Mouse (Mus musculus) forebrain, postnatal 0 days (tissue): ENCODE data around the gene Rnase10. TPM values are rescaled to one million over a fixed set of nuclear protein-coding genes. Genes with fewer than 3 reads are reported as not detected.
A peak's percentile ranks its signal among the peaks of the same experiment; 100 is the strongest.

ENCODE experiments used
- ATAC-seq: fragments of 200-750 bp; cut with Nextera tagmentation; 2 replicates; pipeline ENCODE4 v1.8.0; 2017; ENCODE audit warnings: mild to moderate bottlenecking, moderate library complexity
- DNase-seq: peaks from one replicate; pipeline ENCODE4 v3.0.0-alpha.2; 2015
- H3K27ac ChIP-seq: fragments of 300-500 bp; sonication (generic); 2 replicates; pipeline ENCODE4 v1.5.1; 2014; ENCODE audit warnings: low read depth, mild to moderate bottlenecking, antibody characterized with exemption, low read length, moderate library complexity, mixed read lengths
- H3K27me3 ChIP-seq: fragments of 300-500 bp; sonication (generic); 2 replicates; pipeline ENCODE4 v1.6.1; 2014; ENCODE audit warnings: mild to moderate bottlenecking, low read length, mixed read lengths; ENCODE audit not compliant: insufficient read depth
- H3K36me3 ChIP-seq: fragments of 300-500 bp; sonication (generic); 2 replicates; pipeline ENCODE4 v1.6.1; 2014; ENCODE audit warnings: mild to moderate bottlenecking, moderate library complexity; ENCODE audit not compliant: insufficient read depth
- H3K4me1 ChIP-seq: fragments of 300-500 bp; sonication (generic); 2 replicates; pipeline ENCODE4 v1.6.1; 2014; ENCODE audit warnings: antibody characterized with exemption; ENCODE audit not compliant: insufficient read depth
- H3K4me2 ChIP-seq: fragments of 300-500 bp; sonication (generic); 2 replicates; pipeline ENCODE4 v1.6.1; 2014; ENCODE audit warnings: low read depth, mild to moderate bottlenecking, moderate library complexity
- H3K4me3 ChIP-seq: fragments of 300-500 bp; sonication (generic); 2 replicates; pipeline ENCODE4 v1.5.1; 2014; ENCODE audit warnings: low read depth, low read length, mixed read lengths
- H3K9ac ChIP-seq: fragments of 300-500 bp; sonication (generic); 2 replicates; pipeline ENCODE4 v1.6.1; 2014; ENCODE audit warnings: mild to moderate bottlenecking
- H3K9me3 ChIP-seq: fragments of 300-500 bp; sonication (generic); 2 replicates; pipeline ENCODE4 v1.6.1; 2016; ENCODE audit warnings: low read length
- CTCF ChIP-seq: sonication (generic); IDR thresholded peaks from 2 replicates; pipeline ENCODE4 v1.5.1; 2016; ENCODE audit warnings: antibody characterized with exemption, control low read depth, low read depth
- WGBS: fragments of 180-500 bp; shearing (Covaris S2); extraction: QIAGEN DNeasy Blood & Tissue Kit; methylation state at CpG from one replicate; pipeline ENCODE4 v1.1.7; 2014; 5-methylcytosine and 5-hydroxymethylcytosine counted together
- polyA plus RNA-seq: library from polyadenylated mRNA; unstranded; fragments of >200 nt; fragmentation: Nextera tagmentation; extraction: Ambion mirVana; gene quantifications from 2 replicates; pipeline ENCODE4 v1.2.1, GENCODE M21; 2015
- total RNA-seq: library from RNA; depleted of rRNA; stranded (reverse); fragments of >200 nt; gene quantifications from 2 replicates; pipeline ENCODE4 v1.2.3, GENCODE M21; 2014

The Rnase10 gene
- total and polyA plus RNA-seq, 2 experiments from 2014 or later: not detected

DNA sequence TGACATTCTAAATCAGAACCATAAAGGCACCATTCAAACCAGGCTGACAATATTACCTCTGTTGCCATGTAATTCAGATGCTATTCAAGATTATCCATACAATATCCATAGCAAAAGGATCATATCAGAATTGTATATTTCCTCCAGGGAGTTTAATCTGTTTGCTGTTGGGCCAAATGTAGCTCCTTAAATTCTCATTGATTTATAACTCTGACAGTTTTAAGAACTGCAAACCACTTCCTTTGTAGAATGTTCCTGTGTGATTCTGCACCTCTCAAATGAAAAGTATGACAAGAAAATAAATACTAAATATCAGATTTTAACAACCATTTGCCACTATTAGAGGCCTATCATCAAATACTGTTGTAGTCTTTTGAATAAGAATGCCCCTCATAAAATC, 8.2 kb downstream of the Rnase10 start:
- no peak overlapping the region for H3K4me3 ChIP-seq
- no peak overlapping the region for H3K4me2 ChIP-seq
- no peak for TF ChIP-seq CTCF
- H3K36me3 ChIP-seq: no peaks in the 10 kb centered on the region
- H3K27ac ChIP-seq: no peak overlapping the region
- H3K4me1 ChIP-seq: no peaks in the 10 kb centered on the region
- DNase-seq: no peak
- H3K9me3 ChIP-seq: no peaks in the 10 kb centered on the region
- no peak overlapping the region for H3K9ac ChIP-seq
- ATAC-seq: no peak
- no peaks in the 10 kb centered on the region for H3K27me3 ChIP-seq

DNA sequence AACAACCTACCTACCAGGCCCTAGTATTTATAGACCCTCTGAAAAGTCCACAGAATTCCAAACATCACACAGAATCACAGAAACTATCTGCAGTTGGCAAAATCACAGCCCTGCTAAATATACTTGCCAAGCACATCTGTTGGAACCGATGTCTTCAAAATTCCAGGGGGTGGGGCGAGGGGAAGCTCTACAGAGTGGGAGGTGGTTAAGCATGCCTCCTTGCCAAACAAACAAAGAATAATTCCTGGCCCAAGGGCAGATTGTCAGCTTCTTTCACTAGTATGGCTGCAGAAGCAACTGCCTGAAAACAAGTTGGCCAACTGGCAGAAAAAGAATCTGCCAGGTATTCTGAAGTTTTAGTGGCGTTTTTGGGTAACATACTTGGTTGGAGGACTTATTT, 9.7 kb downstream of the Rnase10 start:
- no peaks in the 10 kb centered on the region for H3K36me3 ChIP-seq
- no peak for ATAC-seq
- no peak overlapping the region for H3K4me3 ChIP-seq
- no peak overlapping the region for H3K4me2 ChIP-seq
- H3K27ac ChIP-seq: no peak overlapping the region
- no peak for TF ChIP-seq CTCF
- no peak overlapping the region for H3K9ac ChIP-seq
- 69% methylated on average over 3 of the region's 3 CpGs for WGBS
- H3K9me3 ChIP-seq: no peaks in the 10 kb centered on the region
- H3K4me1 ChIP-seq: no peaks in the 10 kb centered on the region
- H3K27me3 ChIP-seq: no peaks in the 10 kb centered on the region
- no peak for DNase-seq

GRCm38 (mm10) chr14:51023457-51023856, 15.9 kb downstream of the Rnase10 start:
- no peaks in the 10 kb centered on the region for H3K27me3 ChIP-seq
- TF ChIP-seq CTCF: no peak
- H3K4me1 ChIP-seq: no peaks in the 10 kb centered on the region
- DNase-seq (no peak), ATAC-seq (no peak)
- H3K9me3 ChIP-seq: no peaks in the 10 kb centered on the region
- H3K4me3 ChIP-seq: no peak overlapping the region
- WGBS: 86% methylated on average over 4 of the region's 4 CpGs
- H3K4me2 ChIP-seq: no peak overlapping the region
- H3K36me3 ChIP-seq: no peaks in the 10 kb centered on the region
- no peak overlapping the region for H3K27ac ChIP-seq
- H3K9ac ChIP-seq: no peak overlapping the region

GRCm38 (mm10) chr14:51024820-51025219, 17.3 kb downstream of the Rnase10 start:
- Histone ChIP-seq H3K36me3 (no peaks in the 10 kb centered on the region), H3K9me3 (no peaks in the 10 kb centered on the region), H3K4me1 (no peaks in the 10 kb centered on the region), H3K27me3 (no peaks in the 10 kb centered on the region), H3K27ac (no peak overlapping the region), H3K4me3 (no peak overlapping the region), H3K9ac (no peak overlapping the region), H3K4me2 (no peak overlapping the region)
- no peak for TF ChIP-seq CTCF
- 58% methylated on average over 1 of the region's 1 CpGs for WGBS
- ATAC-seq (no peak), DNase-seq (no peak)

DNA sequence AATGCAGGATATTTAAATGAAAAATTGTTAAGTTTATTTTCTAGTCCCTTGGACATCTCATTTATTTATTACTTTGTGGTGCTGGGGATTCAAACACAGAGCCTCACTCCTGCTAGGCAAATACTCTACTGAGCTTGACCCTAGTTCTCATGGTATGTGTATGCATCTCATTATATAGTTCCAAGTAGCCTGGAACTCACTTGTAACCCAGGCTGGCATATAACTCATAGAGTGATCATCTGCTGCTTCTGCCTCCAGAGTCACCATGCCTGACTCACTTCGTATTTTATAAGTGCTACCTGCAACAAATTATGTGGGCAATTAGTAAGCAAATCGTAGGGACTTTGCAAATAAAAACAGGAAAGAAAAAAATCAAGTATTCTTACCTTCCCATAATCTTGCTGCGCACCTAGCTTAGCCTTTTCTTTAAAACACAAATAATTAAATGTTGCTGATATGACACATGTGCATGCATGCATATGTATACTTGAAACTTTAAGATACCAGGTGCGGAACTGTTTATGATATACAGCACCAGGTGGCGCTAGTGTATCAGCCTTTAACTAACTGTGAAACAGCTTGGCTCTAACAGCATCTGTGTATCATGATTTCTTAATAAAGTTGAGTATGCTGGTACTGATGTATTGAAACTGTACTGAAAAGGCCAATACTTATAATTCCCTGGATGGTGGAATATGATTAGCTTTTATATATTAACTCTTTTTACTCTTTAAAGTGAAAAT, 19.0 kb downstream of the Rnase10 start:
- peak; percentile 69 for ATAC-seq
- DNase-seq: peak; percentile 80
- Histone ChIP-seq H3K4me2 (no peak overlapping the region), H3K27ac (no peak overlapping the region), H3K36me3 (no peaks in the 10 kb centered on the region), H3K4me1 (no peaks in the 10 kb centered on the region), H3K9ac (no peak overlapping the region), H3K27me3 (no peaks in the 10 kb centered on the region), H3K4me3 (no peak overlapping the region), H3K9me3 (no peaks in the 10 kb centered on the region)
- peak; percentile 79 for TF ChIP-seq CTCF
- 36% methylated on average over 5 of the region's 5 CpGs for WGBS

- no peak for TF ChIP-seq CTCF
- Histone ChIP-seq H3K27ac (no peak overlapping the region), H3K4me2 (no peak overlapping the region), H3K9ac (no peak overlapping the region), H3K4me1 (no peaks in the 10 kb centered on the region), H3K36me3 (no peaks in the 10 kb centered on the region), H3K9me3 (no peaks in the 10 kb centered on the region), H3K27me3 (no peaks in the 10 kb centered on the region), H3K4me3 (no peak overlapping the region)
- ATAC-seq (no peak), DNase-seq (no peak)
- 51% methylated on average over 3 of the region's 3 CpGs for WGBS
Measured at GRCm38 (mm10) chr14:51027387-51028155, 20.0 kb downstream of the Rnase10 start.

GRCm38 (mm10) chr14:51035206-51035605, 27.7 kb downstream of the Rnase10 start:
- ATAC-seq: no peak
- H3K9ac ChIP-seq: no peak overlapping the region
- DNase-seq: no peak
- no peaks in the 10 kb centered on the region for H3K4me1 ChIP-seq
- TF ChIP-seq CTCF: no peak
- H3K36me3 ChIP-seq: no peaks in the 10 kb centered on the region
- no peak overlapping the region for H3K27ac ChIP-seq
- H3K4me2 ChIP-seq: no peak overlapping the region
- H3K4me3 ChIP-seq: no peak overlapping the region
- no peaks in the 10 kb centered on the region for H3K9me3 ChIP-seq
- no peaks in the 10 kb centered on the region for H3K27me3 ChIP-seq
- WGBS: 59% methylated on average over 1 of the region's 1 CpGs
